Mouse (Mus musculus): ENCODE data around the gene Bbs5. TPM values are rescaled to one million over a fixed set of nuclear protein-coding genes. Genes with fewer than 3 reads are reported as not detected.
A peak's percentile ranks its signal among the peaks of the same experiment; 100 is the strongest.
"Not testable (repeated sequence)": the region's sequence is repeated elsewhere in the genome, so short reads cannot be mapped to it uniquely, and the experiment has no call there.

The Bbs5 gene
- polyA plus RNA-seq, 1 experiment from 2014 or later = 24.1 TPM

- no peak overlapping the region for H3K27ac ChIP-seq (ENCODE audit: low read depth, low read length)
- H3K4me3 ChIP-seq (ENCODE audit: low read length) = no peak overlapping the region
- no peaks in the 10 kb centered on the region for H3K9me3 ChIP-seq (ENCODE audit: control insufficient read depth, low read length)
- H3K4me1 ChIP-seq (ENCODE audit: control insufficient read depth, insufficient read depth, low read length) = no peaks in the 10 kb centered on the region
- H3K36me3 ChIP-seq (ENCODE audit: control insufficient read depth, insufficient read depth, low read length) = peaks cover 8% of the 10 kb centered on the region; the same call in 1 of the 2 replicates
- H3K27me3 ChIP-seq (ENCODE audit: control insufficient read depth, insufficient read depth, low read length) = no peaks in the 10 kb centered on the region
- no peak for ATAC-seq (ENCODE audit: low FRiP score, low TSS enrichment)
- no peak overlapping the region for H3K9ac ChIP-seq (ENCODE audit: low read depth, low read length)
- WGBS = 84% methylated on average over 4 of the region's 4 CpGs
- H3K4me2 ChIP-seq (replicated peaks; ENCODE audit: low read depth, low read length) = no peak overlapping the region
Measured at GRCm38 (mm10) chr2:69659326-69659725, 12.4 kb downstream of the Bbs5 start.

- Histone ChIP-seq H3K4me2 (replicated peaks; ENCODE audit: low read depth, low read length) (no peak overlapping the region), H3K9ac (ENCODE audit: low read depth, low read length) (no peak overlapping the region), H3K9me3 (ENCODE audit: control insufficient read depth, low read length) (no peaks in the 10 kb centered on the region), H3K36me3 (ENCODE audit: control insufficient read depth, insufficient read depth, low read length) (peaks cover 7% of the 10 kb centered on the region; the same call in 1 of the 2 replicates), H3K27ac (ENCODE audit: low read depth, low read length) (no peak overlapping the region), H3K27me3 (ENCODE audit: control insufficient read depth, insufficient read depth, low read length) (no peaks in the 10 kb centered on the region), H3K4me1 (ENCODE audit: control insufficient read depth, insufficient read depth, low read length) (no peaks in the 10 kb centered on the region), H3K4me3 (ENCODE audit: low read length) (no peak overlapping the region)
- 60% methylated on average over 13 of the region's 13 CpGs for WGBS
- 0 out of 2 replicates have a peak, but pooled peaks have one; percentile 35 for ATAC-seq (ENCODE audit: low FRiP score, low TSS enrichment)
Measured at GRCm38 (mm10) chr2:69663827-69664476, 17.0 kb downstream of the Bbs5 start.

- 94% methylated on average over 4 of the region's 4 CpGs for WGBS
Measured at GRCm38 (mm10) chr2:69667656-69668055, 20.7 kb downstream of the Bbs5 start.

GRCm38 (mm10) chr2:69668414-69668813, 21.4 kb downstream of the Bbs5 start:
- H3K4me1 ChIP-seq (ENCODE audit: control insufficient read depth, insufficient read depth, low read length) = no peaks in the 10 kb centered on the region
- no peak for ATAC-seq (ENCODE audit: low FRiP score, low TSS enrichment)
- no peaks in the 10 kb centered on the region for H3K9me3 ChIP-seq (ENCODE audit: control insufficient read depth, low read length)
- peaks cover 11% of the 10 kb centered on the region; the same call in 1 of the 2 replicates for H3K36me3 ChIP-seq (ENCODE audit: control insufficient read depth, insufficient read depth, low read length)
- WGBS = 87% methylated on average over 6 of the region's 6 CpGs
- H3K9ac ChIP-seq (ENCODE audit: low read depth, low read length) = no peak overlapping the region
- no peak overlapping the region for H3K4me2 ChIP-seq (replicated peaks; ENCODE audit: low read depth, low read length)
- no peaks in the 10 kb centered on the region for H3K27me3 ChIP-seq (ENCODE audit: control insufficient read depth, insufficient read depth, low read length)
- H3K4me3 ChIP-seq (ENCODE audit: low read length) = no peak overlapping the region
- no peak overlapping the region for H3K27ac ChIP-seq (ENCODE audit: low read depth, low read length)

More at GRCm38 (mm10) chr2:69667656-69668055, 20.7 kb downstream of the Bbs5 start:
- no peaks in the 10 kb centered on the region for H3K9me3 ChIP-seq (ENCODE audit: control insufficient read depth, low read length)
- no peaks in the 10 kb centered on the region for H3K4me1 ChIP-seq (ENCODE audit: control insufficient read depth, insufficient read depth, low read length)
- H3K4me3 ChIP-seq (ENCODE audit: low read length) = no peak overlapping the region
- H3K4me2 ChIP-seq (replicated peaks; ENCODE audit: low read depth, low read length) = no peak overlapping the region
- no peak for ATAC-seq (ENCODE audit: low FRiP score, low TSS enrichment)
- no peak overlapping the region for H3K9ac ChIP-seq (ENCODE audit: low read depth, low read length)
- no peaks in the 10 kb centered on the region for H3K27me3 ChIP-seq (ENCODE audit: control insufficient read depth, insufficient read depth, low read length)
- H3K36me3 ChIP-seq (ENCODE audit: control insufficient read depth, insufficient read depth, low read length) = peaks cover 11% of the 10 kb centered on the region; the same call in 1 of the 2 replicates
- H3K27ac ChIP-seq (ENCODE audit: low read depth, low read length) = no peak overlapping the region

- Histone ChIP-seq H3K27ac (ENCODE audit: low read depth, low read length) (no peak within 1 kb of the TSS), H3K4me2 (replicated peaks; ENCODE audit: low read depth, low read length) (no peak within 1 kb of the TSS), H3K4me1 (ENCODE audit: control insufficient read depth, insufficient read depth, low read length) (no peaks in the 10 kb centered on the region), H3K27me3 (ENCODE audit: control insufficient read depth, insufficient read depth, low read length) (no peaks in the 10 kb centered on the region), H3K4me3 (ENCODE audit: low read length) (no peak within 1 kb of the TSS), H3K9ac (ENCODE audit: low read depth, low read length) (no peak within 1 kb of the TSS), H3K36me3 (ENCODE audit: control insufficient read depth, insufficient read depth, low read length) (peaks cover 11% of the 10 kb centered on the region; the same call in 1 of the 2 replicates), H3K9me3 (ENCODE audit: control insufficient read depth, low read length) (no peaks in the 10 kb centered on the region)
- 78% methylated on average over 9 of the region's 9 CpGs for WGBS
- ATAC-seq (ENCODE audit: low FRiP score, low TSS enrichment) = no peak
Measured at GRCm38 (mm10) chr2:69669853-69670252, 22.9 kb downstream of the Bbs5 start, which contains the start of gene Klhl41. TSS of gene Klhl41 (plus strand) at chr2:69670120.

GRCm38 (mm10) chr2:69673723-69674122, 26.8 kb downstream of the Bbs5 start:
- H3K27ac ChIP-seq (ENCODE audit: low read depth, low read length) = no peak overlapping the region
- no peak overlapping the region for H3K9ac ChIP-seq (ENCODE audit: low read depth, low read length)
- ATAC-seq (ENCODE audit: low FRiP score, low TSS enrichment) = no peak
- H3K36me3 ChIP-seq (ENCODE audit: control insufficient read depth, insufficient read depth, low read length) = 0 out of 2 replicates have a peak, but pooled peaks cover 4% of the 10 kb centered on the region
- no peaks in the 10 kb centered on the region for H3K4me1 ChIP-seq (ENCODE audit: control insufficient read depth, insufficient read depth, low read length)
- no peaks in the 10 kb centered on the region for H3K27me3 ChIP-seq (ENCODE audit: control insufficient read depth, insufficient read depth, low read length)
- H3K4me2 ChIP-seq (replicated peaks; ENCODE audit: low read depth, low read length) = no peak overlapping the region
- no peaks in the 10 kb centered on the region for H3K9me3 ChIP-seq (ENCODE audit: control insufficient read depth, low read length)
- no peak overlapping the region for H3K4me3 ChIP-seq (ENCODE audit: low read length)
- WGBS = 65% methylated on average over 5 of the region's 5 CpGs

GRCm38 (mm10) chr2:69675266-69675665, 28.3 kb downstream of the Bbs5 start:
- no peak overlapping the region for H3K27ac ChIP-seq (ENCODE audit: low read depth, low read length)
- H3K4me3 ChIP-seq (ENCODE audit: low read length) = no peak overlapping the region
- 91% methylated on average over 9 of the region's 9 CpGs for WGBS
- H3K36me3 ChIP-seq (ENCODE audit: control insufficient read depth, insufficient read depth, low read length) = 0 out of 2 replicates have a peak, but pooled peaks cover 2% of the 10 kb centered on the region
- H3K4me1 ChIP-seq (ENCODE audit: control insufficient read depth, insufficient read depth, low read length) = no peaks in the 10 kb centered on the region
- H3K9me3 ChIP-seq (ENCODE audit: control insufficient read depth, low read length) = no peaks in the 10 kb centered on the region
- H3K9ac ChIP-seq (ENCODE audit: low read depth, low read length) = no peak overlapping the region
- no peaks in the 10 kb centered on the region for H3K27me3 ChIP-seq (ENCODE audit: control insufficient read depth, insufficient read depth, low read length)
- no peak overlapping the region for H3K4me2 ChIP-seq (replicated peaks; ENCODE audit: low read depth, low read length)
- no peak for ATAC-seq (ENCODE audit: low FRiP score, low TSS enrichment)

- H3K27me3 ChIP-seq (ENCODE audit: control insufficient read depth, insufficient read depth, low read length) = no peaks in the 10 kb centered on the region
- no peaks in the 10 kb centered on the region for H3K36me3 ChIP-seq (ENCODE audit: control insufficient read depth, insufficient read depth, low read length)
- H3K4me1 ChIP-seq (ENCODE audit: control insufficient read depth, insufficient read depth, low read length) = no peaks in the 10 kb centered on the region
- WGBS = 62% methylated on average over 2 of the region's 2 CpGs
- no peaks in the 10 kb centered on the region for H3K9me3 ChIP-seq (ENCODE audit: control insufficient read depth, low read length)
- no peak overlapping the region for H3K9ac ChIP-seq (ENCODE audit: low read depth, low read length)
- H3K4me3 ChIP-seq (ENCODE audit: low read length) = no peak overlapping the region
- ATAC-seq (ENCODE audit: low FRiP score, low TSS enrichment) = no peak
- no peak overlapping the region for H3K4me2 ChIP-seq (replicated peaks; ENCODE audit: low read depth, low read length)
- no peak overlapping the region for H3K27ac ChIP-seq (ENCODE audit: low read depth, low read length)
Measured at GRCm38 (mm10) chr2:69676713-69677112, 29.7 kb downstream of the Bbs5 start.

- WGBS = 96% methylated on average over 2 of the region's 2 CpGs
Measured at GRCm38 (mm10) chr2:69677215-69677614, 30.2 kb downstream of the Bbs5 start.

More at GRCm38 (mm10) chr2:69677215-69677614, 30.2 kb downstream of the Bbs5 start:
- not testable (repeated sequence) for H3K27me3 ChIP-seq (ENCODE audit: control insufficient read depth, insufficient read depth, low read length); ATAC-seq (ENCODE audit: low FRiP score, low TSS enrichment); H3K27ac ChIP-seq (ENCODE audit: low read depth, low read length); H3K4me2 ChIP-seq (replicated peaks; ENCODE audit: low read depth, low read length); H3K36me3 ChIP-seq (ENCODE audit: control insufficient read depth, insufficient read depth, low read length); H3K4me3 ChIP-seq (ENCODE audit: low read length); H3K9me3 ChIP-seq (ENCODE audit: control insufficient read depth, low read length); H3K4me1 ChIP-seq (ENCODE audit: control insufficient read depth, insufficient read depth, low read length); H3K9ac ChIP-seq (ENCODE audit: low read depth, low read length)

Data from kidney, embryonic 14.5 days (tissue).